ENCODE assay signal across 14 mouse cellular contexts in genomic region chr1:84484577-84484976, GRCm38 (mm10).
DNase-seq lines count a peak whose midpoint lies in the region; ATAC-seq lines count a peak whose summit lies in the region.
"Had no signal": no experiment of that assay in that cellular context is flagged by ENCODE, and none has a peak within 500 bp of the region (broad histone marks: within the 10 kb centered on the region; RNA-seq: fewer than 3 reads in every experiment).

No protein-coding gene starts in this region.

- H3K9me3 ChIP-seq in midbrain, embryonic 11.5 days (ENCODE audit: control insufficient read depth, low read length) = no peaks in the 10 kb centered on the region
- no peaks in the 10 kb centered on the region; the same call in 1 of the 2 replicates for H3K9me3 ChIP-seq in midbrain, embryonic 16.5 days (replicated peaks; ENCODE audit: control insufficient read depth, low read length, poor library complexity, severe bottlenecking)

- no peaks in the 10 kb centered on the region for H3K36me3 ChIP-seq in midbrain, embryonic 11.5 days (ENCODE audit: control insufficient read depth, insufficient read depth, low read length)
- H3K36me3 ChIP-seq in midbrain, embryonic 16.5 days (ENCODE audit: control insufficient read depth, insufficient read depth, low read length) = no peaks in the 10 kb centered on the region
- H3K36me3 ChIP-seq: G1E had no signal

- no peak overlapping the region for H3K4me3 ChIP-seq in midbrain, embryonic 11.5 days (ENCODE audit: low read depth, low read length)
- no peak overlapping the region for H3K4me3 ChIP-seq in midbrain, embryonic 16.5 days (ENCODE audit: low read depth, low read length)

- H3K27ac ChIP-seq in midbrain, embryonic 11.5 days (ENCODE audit: low read depth, low read length) = no peak overlapping the region
- H3K27ac ChIP-seq in midbrain, embryonic 16.5 days (ENCODE audit: low read length) = no peak overlapping the region

- intact Hi-C loops in heart, postnatal 25 days (cut with DNase I) = no loop called here

- H3K27me3 ChIP-seq in midbrain, embryonic 11.5 days (ENCODE audit: control insufficient read depth, insufficient read depth, low read length) = no peaks in the 10 kb centered on the region
- no peaks in the 10 kb centered on the region for H3K27me3 ChIP-seq in midbrain, embryonic 16.5 days (ENCODE audit: control insufficient read depth, insufficient read depth, low read depth, low read length)
- H3K27me3 ChIP-seq: CH12.LX, Patski had no signal

- ATAC-seq in midbrain, embryonic 11.5 days (ENCODE audit: low FRiP score) = no peak
- no peak for ATAC-seq in midbrain, embryonic 16.5 days
- ATAC-seq: activated CD4-positive, CD25-positive, alpha-beta regulatory T cell, adult 4 months; CD4-positive, CD25-positive, alpha-beta regulatory T cell, adult 4 months; Patski had no signal

- peak; percentile 55 for DNase-seq in heart, adult 11 months
- no peak for DNase-seq in heart, postnatal 25 days (ENCODE audit: low spot score)
- DNase-seq in midbrain, embryonic 11.5 days (ENCODE audit: low spot score, missing footprints) = peak; percentile 54
- DNase-seq: adrenal gland, adult 2 months; adrenal gland, adult 8-10 months; adrenal gland, postnatal 10 days; adrenal gland, postnatal 14 days; B cell, adult 2 months had no signal

- H3K4me2 ChIP-seq in midbrain, embryonic 11.5 days = no peak overlapping the region
- H3K4me2 ChIP-seq in midbrain, embryonic 16.5 days (ENCODE audit: low read length) = no peak overlapping the region

- no peaks in the 10 kb centered on the region for H3K4me1 ChIP-seq in midbrain, embryonic 11.5 days (ENCODE audit: control insufficient read depth, insufficient read depth, low read length)
- H3K4me1 ChIP-seq in midbrain, embryonic 16.5 days (ENCODE audit: control insufficient read depth, insufficient read depth, low read length) = peaks cover 5% of the 10 kb centered on the region

- 81% methylated on average over 3 of the region's 3 CpGs for WGBS in midbrain, embryonic 11.5 days
- WGBS in midbrain, embryonic 16.5 days = 91% methylated on average over 3 of the region's 3 CpGs

- H3K9ac ChIP-seq in midbrain, embryonic 11.5 days (ENCODE audit: low read length) = no peak overlapping the region
- H3K9ac ChIP-seq in midbrain, embryonic 16.5 days (ENCODE audit: low read depth, low read length) = no peak overlapping the region
